Mouse (Mus musculus) bone marrow, adult 2 months (tissue): ENCODE measurements around the gene Ltf.

Experiments used
- CTCF ChIP-seq: fragments of 200-500 bp; IDR thresholded peaks from 2 replicates; pipeline ENCODE4 v1.5.1; 2011; ENCODE audit warnings: low read length, control low read depth; ENCODE audit not compliant: control insufficient read depth, insufficient read depth
- POLR2A ChIP-seq: fragments of 200-500 bp; IDR thresholded peaks from 2 replicates; pipeline ENCODE4 v1.6.1; 2011; ENCODE audit warnings: low read depth, mild to moderate bottlenecking, control low read depth, low read length, borderline replicate concordance; ENCODE audit not compliant: control insufficient read depth

DNA sequence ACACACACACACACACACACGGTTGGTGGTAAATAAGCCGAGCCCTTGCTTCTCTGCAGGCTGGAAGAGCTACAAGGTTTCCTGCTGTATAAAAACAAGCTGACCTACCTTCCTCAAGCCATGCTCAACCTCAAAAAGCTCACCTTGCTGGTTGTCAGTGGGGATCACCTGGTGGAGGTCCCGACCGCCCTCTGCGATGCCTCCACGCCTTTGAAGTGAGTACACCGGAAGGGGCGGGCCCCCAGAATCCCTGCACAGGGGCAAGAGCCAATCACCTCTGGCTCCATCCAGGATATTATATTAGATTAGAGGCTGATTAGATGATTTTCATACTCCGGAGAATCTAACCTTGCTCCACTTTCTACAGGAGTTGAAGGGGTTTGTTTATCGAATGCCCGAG is 39.7 kb upstream of the Ltf start:
- TF ChIP-seq CTCF (no peak), POLR2A (no peak)
